9 mouse cellular contexts compared by ENCODE assay signal in the genomic region with DNA sequence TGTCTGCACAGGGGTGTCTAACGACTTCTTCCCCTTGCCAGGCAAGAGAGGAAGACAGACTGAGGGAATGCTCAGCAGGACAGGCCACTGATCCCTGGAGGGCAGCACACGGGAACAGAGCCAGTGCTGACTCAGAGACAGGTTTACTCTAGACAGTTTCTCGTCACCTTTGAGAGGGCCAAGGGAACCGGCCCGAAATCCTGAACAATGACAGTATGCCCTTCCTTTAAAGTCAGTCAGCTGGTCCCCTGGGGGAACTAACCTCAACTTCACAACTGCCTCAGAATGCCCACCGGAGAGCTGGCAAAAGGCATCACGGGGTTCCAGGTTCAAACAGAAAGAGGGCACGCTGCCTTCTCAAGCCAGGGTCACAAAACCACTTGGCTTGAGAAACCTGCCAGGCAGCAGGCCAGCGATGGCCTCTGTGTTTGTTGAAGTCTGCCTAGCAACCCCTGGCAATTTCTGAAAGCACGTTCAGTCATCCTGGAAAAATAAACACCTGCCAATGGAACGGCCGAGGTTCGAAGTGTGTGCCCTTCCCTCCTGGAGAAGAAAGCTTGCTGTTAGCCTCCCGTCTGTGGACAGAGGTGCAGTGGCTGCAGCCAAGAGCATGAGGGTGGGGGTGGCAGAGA.
DNase-seq lines count a peak whose midpoint lies in the region; ATAC-seq and TF ChIP-seq lines count a peak whose summit lies in the region.
"Had no signal": no experiment of that assay in that cellular context is flagged by ENCODE, and none has a peak within 500 bp of the region (broad histone marks: within the 10 kb centered on the region; RNA-seq: fewer than 3 reads in every experiment).

No protein-coding gene starts in this region.

- no peak for TF ChIP-seq CTCF in C2C12 (IDR thresholded peaks at IDR 0.05; ENCODE audit: control insufficient read depth, insufficient read depth, insufficient read length)

- H3K27me3 ChIP-seq in C2C12 (ENCODE audit: control insufficient read depth, insufficient read depth, insufficient read length) = no peaks in the 10 kb centered on the region
- H3K27me3 ChIP-seq: liver, embryonic 15.5 days had no signal

- no peaks in the 10 kb centered on the region for H3K79me2 ChIP-seq in C2C12 (ENCODE audit: control insufficient read depth, insufficient read depth)

- H3K4me3 ChIP-seq in C2C12 (ENCODE audit: insufficient read depth, poor library complexity, severe bottlenecking) = peak overlapping the region; percentile 14
- H3K4me3 ChIP-seq: liver, embryonic 15.5 days had no signal

- no peak overlapping the region for H3ac ChIP-seq in C2C12 (ENCODE audit: control insufficient read depth, insufficient read length, low read depth)

- peak; percentile 50 for DNase-seq in adrenal gland, adult 8-10 months
- peak; percentile 8 for DNase-seq in gonadal fat pad, adult 2 months (ENCODE audit: low read depth)
- peak; percentile 86 for DNase-seq in kidney, adult 18-20 months
- DNase-seq in lung, postnatal 4 days = peak; percentile 64 to 78
- no peak for DNase-seq in B cell, adult 2 months

- no peaks in the 10 kb centered on the region for H3K79me3 ChIP-seq in C2C12 (ENCODE audit: low read depth)

- no peaks in the 10 kb centered on the region for H3K36me3 ChIP-seq in C2C12 (ENCODE audit: control insufficient read depth, insufficient read depth)
- H3K36me3 ChIP-seq: liver, embryonic 15.5 days had no signal

- no peak for ATAC-seq in activated CD4-positive, CD25-positive, alpha-beta regulatory T cell, adult 4 months
- ATAC-seq in megakaryocyte progenitor cell, adult 5-6 weeks (replicated peaks; ENCODE audit: poor library complexity) = no peak

TF ChIP-seq in C2C12, 6 proteins besides CTCF, POLR2A, EP300 and RAD21:
- no peak for TF ChIP-seq FOSL1 (IDR thresholded peaks at IDR 0.05; ENCODE audit: insufficient read depth, low read length, poor library complexity, severe bottlenecking)
- no peak for TF ChIP-seq CEBPB (IDR thresholded peaks at IDR 0.05; ENCODE audit: low read depth)
- no peak for TF ChIP-seq MYOG (IDR thresholded peaks at IDR 0.05; ENCODE audit: control insufficient read depth, extremely low read depth, insufficient read length)
- TF ChIP-seq USF1 (IDR thresholded peaks at IDR 0.05; ENCODE audit: low read depth) = no peak
- TF ChIP-seq MAX (IDR thresholded peaks at IDR 0.05) = no peak
- no peak for TF ChIP-seq MYOD1 (IDR thresholded peaks at IDR 0.05; ENCODE audit: control insufficient read depth, insufficient read length, low read depth)

Comparison
In these comparisons a context has a peak if more than half of its experiments do, and no peak if none do; other contexts are left out.
1. DNase-seq: peak in adrenal gland, adult 8-10 months (single experiment), gonadal fat pad, adult 2 months (single experiment), kidney, adult 18-20 months (single experiment) and lung, postnatal 4 days (2 of 2); none in B cell, adult 2 months (0 of 2).